Mouse (Mus musculus): ENCODE results near the gene Hba-x. TPM values are rescaled to one million over a fixed set of nuclear protein-coding genes. Genes with fewer than 3 reads are reported as not detected.

Hba-x gene
- total RNA-seq, 2 experiments from 2014 or later: not detected

- DNase-seq (ENCODE audit: low spot score in 2 of 2): no peak
Measured at GRCm38 (mm10) chr11:32320507-32321195, 44.5 kb downstream of the Hba-x start.

GRCm38 (mm10) chr11:32321196-32321565 is 45.0 kb downstream of the Hba-x start:
- DNase-seq (ENCODE audit: low spot score in 2 of 2): peak in 1 of 2 experiments; percentile 74

- DNase-seq (ENCODE audit: low spot score in 2 of 2): peak; percentile 48 to 89
Measured at GRCm38 (mm10) chr11:32324609-32325008, 48.4 kb downstream of the Hba-x start.

Other genes starting within 250 kb of the Hba-x start
- not detected for gene Il9r, start 76.1 kb upstream of the Hba-x start, total RNA-seq (2021)
- 10 to 100 TPM; 25.0 to 28.1 TPM for gene Snrnp25, start 71.0 kb upstream of the Hba-x start, total RNA-seq (2021)
- 10 to 100 TPM; 10.3 to 14.5 TPM for gene Rhbdf1, start 54.1 kb upstream of the Hba-x start, total RNA-seq (2021)
- gene Mpg, start 49.9 kb upstream of the Hba-x start, total RNA-seq (2021): 10 to 100 TPM; 16.2 to 16.3 TPM
- 10 to 100 TPM; 48.6 to 49.0 TPM for gene Nprl3, start 8.7 kb upstream of the Hba-x start, total RNA-seq (2021)
- 100 to 1,000 TPM; 298 to 318 TPM for gene Hba-a1, start 7.1 kb downstream of the Hba-x start, total RNA-seq (2021)
- gene Hbq1b, start 10.6 kb downstream of the Hba-x start, total RNA-seq (2021): 1 to 10 TPM in 1 of 2 experiments, not detected in 1; 1.6 TPM
- gene Hba-a2, start 20.1 kb downstream of the Hba-x start, total RNA-seq (2021): 100 to 1,000 TPM; 253 to 257 TPM
- gene Hbq1a, start 23.7 kb downstream of the Hba-x start, total RNA-seq (2021): 1 to 10 TPM in 1 of 2 experiments, under 1 TPM in 1; 0.97 to 1.3 TPM
- gene Sh3pxd2b, start 71.4 kb downstream of the Hba-x start, total RNA-seq (2021): 10 to 100 TPM; 10.0 to 12.0 TPM
- 10 to 100 TPM; 27.4 to 31.3 TPM for gene Ubtd2, start 179.0 kb downstream of the Hba-x start, total RNA-seq (2021)

All from layer of hippocampus, adult 18-20 months (tissue).